Mouse (Mus musculus): ENCODE measurements around the gene Snapc2. TPM values are rescaled to one million over a fixed set of nuclear protein-coding genes. Genes with fewer than 3 reads are reported as not detected.

Snapc2 gene
- total RNA-seq, 2 experiments from 2014 or later: 14.4 to 14.5 TPM

- no peak for DNase-seq
- intact Hi-C loops (cut with DNase I): loop anchor here (2.0 kb wide), 1 partner anchor 119 kb away; no protein-coding TSS in a partner anchor
Observed at GRCm38 (mm10) chr8:4259805-4260170, 6.9 kb downstream of the Snapc2 start.

- intact Hi-C loops (cut with DNase I): no loop called here
- DNase-seq: no peak
Observed at GRCm38 (mm10) chr8:4263105-4263791, 10.4 kb downstream of the Snapc2 start.

GRCm38 (mm10) chr8:4265160-4265914 lies 12.5 kb downstream of the Snapc2 start:
- intact Hi-C loops (cut with DNase I): no loop called here
- DNase-seq: no peak

- peak in 1 of 2 experiments; percentile 34 for DNase-seq
- intact Hi-C loops (cut with DNase I): no loop called here
Observed at GRCm38 (mm10) chr8:4267627-4268026, 14.7 kb downstream of the Snapc2 start.

GRCm38 (mm10) chr8:4269609-4270008 lies 16.7 kb downstream of the Snapc2 start:
- no peak for DNase-seq
- intact Hi-C loops (cut with DNase I): no loop called here

- peak; percentile 94 to 97 for DNase-seq
- intact Hi-C loops (cut with DNase I): no loop called here
Observed at GRCm38 (mm10) chr8:4275275-4276110, 22.6 kb downstream of the Snapc2 start, which contains the start of gene Timm44. Gene Timm44 (minus strand): TSS chr8:4275913.

- no peak for DNase-seq
- intact Hi-C loops (cut with DNase I): no loop called here
Observed at GRCm38 (mm10) chr8:4276111-4276465, 23.2 kb downstream of the Snapc2 start.

GRCm38 (mm10) chr8:4292738-4293137 lies 39.9 kb downstream of the Snapc2 start:
- DNase-seq: no peak
- intact Hi-C loops (cut with DNase I): no loop called here

GRCm38 (mm10) chr8:4297822-4298221 lies 44.9 kb downstream of the Snapc2 start:
- intact Hi-C loops (cut with DNase I): no loop called here
- DNase-seq: no peak

GRCm38 (mm10) chr8:4304124-4304547 lies 51.3 kb downstream of the Snapc2 start:
- DNase-seq: no peak
- intact Hi-C loops (cut with DNase I): no loop called here

Other genes starting within 250 kb of the Snapc2 start
- gene Cd209f, start 147.2 kb upstream of the Snapc2 start, total RNA-seq (2021): under 1 TPM; 0.29 to 0.41 TPM
- not detected for gene Cd209g, start 119.0 kb upstream of the Snapc2 start, total RNA-seq (2021)
- gene Evi5l, start 86.5 kb upstream of the Snapc2 start, total RNA-seq (2021): 10 to 100 TPM; 22.2 to 24.5 TPM
- under 1 TPM in 1 of 2 experiments, not detected in 1; 0.05 TPM for gene Prr36, start 35.6 kb upstream of the Snapc2 start, total RNA-seq (2021)
- under 1 TPM; 0.14 to 0.20 TPM for gene Lrrc8e, start 26.3 kb upstream of the Snapc2 start, total RNA-seq (2021)
- 10 to 100 TPM; 59.2 to 69.6 TPM for gene Map2k7, start 14.3 kb upstream of the Snapc2 start, total RNA-seq (2021)
- under 1 TPM in 1 of 2 experiments, not detected in 1; 0.38 TPM for gene Gm49320, start 14.2 kb upstream of the Snapc2 start, total RNA-seq (2021)
- 1 to 10 TPM; 3.0 to 4.3 TPM for gene Tgfbr3l, start 4.9 kb upstream of the Snapc2 start, total RNA-seq (2021)
- gene Ctxn1, start 6.2 kb downstream of the Snapc2 start, total RNA-seq (2021): 1 to 10 TPM; 2.0 to 2.2 TPM
- 100 to 1,000 TPM; 110 to 117 TPM for gene Timm44, start 22.8 kb downstream of the Snapc2 start, total RNA-seq (2021)
- gene Ccl25, start 72.1 kb downstream of the Snapc2 start, total RNA-seq (2021): 10 to 100 TPM in 1 of 2 experiments, 1 to 10 TPM in 1; 5.9 to 14.8 TPM
- gene Elavl1, start 72.3 kb downstream of the Snapc2 start, total RNA-seq (2021): 10 to 100 TPM; 58.8 to 66.1 TPM
- 10 to 100 TPM; 39.7 to 50.6 TPM for gene Cers4, start 239.9 kb downstream of the Snapc2 start, total RNA-seq (2021)